Mouse (Mus musculus): ENCODE data around the gene Phtf2. TPM values are rescaled to one million over a fixed set of nuclear protein-coding genes. Genes with fewer than 3 reads are reported as not detected.

Gene Phtf2
- polyA plus RNA-seq, 1 experiment from 2014 or later, result 16.0 TPM

- Histone ChIP-seq H3K9me3 (no peaks in the 10 kb centered on the region), H3K27ac (no peak overlapping the region), H3K4me3 (no peak overlapping the region), H3K27me3 (ENCODE audit: insufficient read depth, poor library complexity, severe bottlenecking) (no peaks in the 10 kb centered on the region), H3K36me3 (peaks cover 66% of the 10 kb centered on the region), H3K4me1 (replicated peaks) (no peaks in the 10 kb centered on the region)
- DNase-seq (ENCODE audit: low spot score), result no peak
- WGBS, result 88% methylated on average over 2 of the region's 2 CpGs
Measured at GRCm38 (mm10) chr5:20904647-20905046, 22.7 kb upstream of the Phtf2 start.

DNA sequence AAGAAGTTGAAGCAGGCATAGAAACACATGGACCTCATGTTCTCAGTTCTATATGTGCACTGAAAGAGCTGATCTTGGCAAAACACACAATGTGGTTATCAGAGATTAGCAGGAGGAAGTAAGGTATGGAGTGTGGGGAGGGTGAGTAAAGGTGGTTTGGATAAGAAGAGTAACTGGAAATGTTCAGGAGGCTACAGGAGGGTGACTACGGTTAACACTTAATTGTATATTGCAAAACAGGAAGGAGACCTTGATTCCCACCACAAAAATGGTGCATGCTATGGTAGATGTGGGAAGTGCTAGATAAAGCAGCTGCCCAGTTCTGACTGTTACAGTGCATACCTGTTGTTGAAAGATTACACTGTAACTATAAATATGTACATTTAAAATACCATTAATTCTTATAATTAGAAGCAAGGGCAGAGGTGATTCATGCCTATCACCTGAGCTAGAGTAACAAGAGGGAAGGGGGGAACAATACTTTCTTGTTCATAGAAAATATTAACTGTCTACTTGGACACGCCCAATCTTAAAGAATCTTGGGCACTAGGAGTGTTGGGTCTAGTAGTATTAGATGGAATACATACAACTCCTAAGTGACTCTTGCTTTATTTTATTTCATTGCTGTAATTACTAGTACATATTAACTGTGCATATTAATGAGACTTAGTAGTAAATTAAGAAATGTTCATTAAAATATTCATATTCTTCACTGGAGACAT lies 15.7 kb upstream of the Phtf2 start:
- Histone ChIP-seq H3K27ac (no peak overlapping the region), H3K36me3 (peaks cover 67% of the 10 kb centered on the region), H3K9me3 (no peaks in the 10 kb centered on the region), H3K4me1 (replicated peaks) (no peaks in the 10 kb centered on the region), H3K4me3 (no peak overlapping the region), H3K27me3 (ENCODE audit: insufficient read depth, poor library complexity, severe bottlenecking) (no peaks in the 10 kb centered on the region)
- DNase-seq (ENCODE audit: low spot score), result no peak
- 92% methylated on average over 2 of the region's 2 CpGs for WGBS

DNA sequence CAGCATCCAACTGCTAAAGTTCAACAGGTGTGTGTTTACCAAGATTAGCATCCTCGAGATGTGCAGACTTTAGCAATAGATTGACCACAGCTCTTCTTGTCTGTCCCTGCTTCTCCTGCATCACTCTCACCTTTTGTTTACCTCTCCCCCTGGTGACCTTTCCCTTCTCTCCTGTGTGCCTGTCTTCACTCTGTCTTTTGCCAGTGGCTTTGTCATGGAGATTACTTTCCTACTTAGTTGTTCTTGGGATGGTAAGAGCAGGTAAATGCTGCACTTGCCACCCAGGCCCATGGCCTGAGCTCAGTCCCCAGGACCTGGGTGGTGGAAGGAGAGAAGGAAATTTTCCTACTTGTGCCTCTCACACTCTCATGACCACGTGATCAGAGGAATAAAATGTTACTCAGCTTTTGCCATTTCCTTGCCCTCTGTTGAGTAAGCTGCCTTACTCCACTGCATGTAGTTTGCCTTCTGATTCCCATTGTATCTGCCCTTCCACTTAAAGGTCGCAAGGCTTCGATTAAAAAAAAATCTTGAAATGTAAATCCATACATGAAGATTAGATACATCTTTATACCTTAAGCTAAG lies 2.2 kb upstream of the Phtf2 start:
- peak overlapping the region; percentile 86 for H3K4me3 ChIP-seq
- H3K36me3 ChIP-seq, result peaks cover 35% of the 10 kb centered on the region
- no peak for DNase-seq (ENCODE audit: low spot score)
- peaks cover 21% of the 10 kb centered on the region for H3K4me1 ChIP-seq (replicated peaks)
- H3K9me3 ChIP-seq, result no peaks in the 10 kb centered on the region
- no peaks in the 10 kb centered on the region for H3K27me3 ChIP-seq (ENCODE audit: insufficient read depth, poor library complexity, severe bottlenecking)
- no peak overlapping the region for H3K27ac ChIP-seq
- 79% methylated on average over 4 of the region's 4 CpGs for WGBS

DNA sequence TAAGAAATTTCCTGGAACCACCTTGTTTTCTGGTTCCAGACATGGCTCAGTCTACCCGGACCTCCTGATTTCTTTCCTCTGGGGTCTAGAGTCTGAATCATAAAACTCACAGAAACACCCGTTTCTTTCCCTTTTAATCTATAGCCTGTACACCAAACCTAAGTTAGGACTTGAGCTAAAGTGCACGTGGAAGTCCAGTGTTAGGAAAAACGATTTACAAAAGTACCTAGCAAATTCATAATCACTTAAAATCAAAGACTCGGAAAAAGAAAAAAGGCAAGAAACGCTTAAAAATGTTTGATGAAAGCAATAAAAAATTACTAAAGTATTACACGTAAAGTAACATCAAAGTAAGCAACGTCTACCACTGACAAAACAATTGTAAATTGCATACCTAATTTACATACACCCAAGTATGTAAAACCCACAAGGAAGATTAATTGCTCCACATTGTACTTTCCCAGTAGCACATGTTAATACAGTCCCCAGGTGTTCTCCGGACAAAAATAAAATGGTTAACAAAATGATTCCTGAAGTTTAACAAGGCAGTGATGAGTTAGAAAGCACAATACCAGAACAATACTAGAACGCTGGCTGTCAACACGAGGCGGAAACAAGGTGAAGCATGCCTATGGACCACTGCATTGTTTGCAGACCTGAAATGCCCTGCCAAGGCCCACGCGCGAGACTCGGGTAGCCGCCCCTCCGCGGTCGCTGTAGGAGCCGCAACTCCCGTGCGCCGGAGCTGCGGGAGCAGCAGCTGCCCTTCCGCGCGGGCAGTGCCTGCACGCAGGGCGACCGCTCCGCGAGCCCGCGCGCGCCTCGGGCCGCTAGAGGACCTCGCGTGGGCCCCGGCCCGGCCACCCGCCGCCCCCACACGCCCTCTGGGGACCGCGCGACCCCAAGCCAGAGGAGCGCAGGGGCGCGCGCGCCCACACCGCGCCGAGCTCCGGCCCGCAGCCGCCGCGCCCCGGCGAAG lies 838 bp downstream of the Phtf2 start:
- Histone ChIP-seq H3K4me1 (replicated peaks) (peaks cover 21% of the 10 kb centered on the region), H3K9me3 (no peaks in the 10 kb centered on the region), H3K27me3 (ENCODE audit: insufficient read depth, poor library complexity, severe bottlenecking) (no peaks in the 10 kb centered on the region), H3K36me3 (peaks cover 12% of the 10 kb centered on the region), H3K4me3 (peak overlapping the region; percentile 86), H3K27ac (peak overlapping the region; percentile 95)
- peak; percentile 54 for DNase-seq (ENCODE audit: low spot score)
- WGBS, result 3% methylated on average over 55 of the region's 64 CpGs

DNA sequence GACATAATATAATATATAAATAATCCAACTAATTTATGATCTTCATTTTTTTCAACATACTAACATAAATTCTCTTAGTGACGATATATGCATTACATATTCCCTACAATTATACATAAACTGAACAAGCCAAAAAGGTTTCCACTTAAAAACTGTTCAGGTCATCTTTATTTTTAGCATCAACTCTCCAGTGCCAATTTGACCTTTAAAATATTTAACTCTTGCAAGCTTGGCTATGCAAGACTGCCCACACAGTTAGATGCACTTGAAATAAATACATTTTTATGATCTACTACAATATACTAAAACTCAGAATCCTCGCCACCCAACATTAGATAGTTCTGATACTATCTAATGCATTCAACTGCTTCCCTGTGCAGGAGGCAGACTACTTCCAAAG lies 1.5 kb downstream of the Phtf2 start:
- H3K4me1 ChIP-seq (replicated peaks), result peaks cover 21% of the 10 kb centered on the region
- no peak for DNase-seq (ENCODE audit: low spot score)
- no peaks in the 10 kb centered on the region for H3K9me3 ChIP-seq
- H3K27me3 ChIP-seq (ENCODE audit: insufficient read depth, poor library complexity, severe bottlenecking), result no peaks in the 10 kb centered on the region
- H3K27ac ChIP-seq, result no peak overlapping the region
- H3K36me3 ChIP-seq, result peaks cover 5% of the 10 kb centered on the region
- peak overlapping the region; percentile 86 for H3K4me3 ChIP-seq
- WGBS, result 81% methylated on average over 2 of the region's 2 CpGs

- peaks cover 6% of the 10 kb centered on the region for H3K4me1 ChIP-seq (replicated peaks)
- H3K9me3 ChIP-seq, result no peaks in the 10 kb centered on the region
- H3K4me3 ChIP-seq, result no peak overlapping the region
- WGBS, result 87% methylated on average over 1 of the region's 1 CpGs
- no peaks in the 10 kb centered on the region for H3K27me3 ChIP-seq (ENCODE audit: insufficient read depth, poor library complexity, severe bottlenecking)
- no peaks in the 10 kb centered on the region for H3K36me3 ChIP-seq
- no peak overlapping the region for H3K27ac ChIP-seq
- no peak for DNase-seq (ENCODE audit: low spot score)
Measured at GRCm38 (mm10) chr5:20876934-20877426, 4.9 kb downstream of the Phtf2 start.

- no peak for DNase-seq (ENCODE audit: low spot score)
Measured at GRCm38 (mm10) chr5:20873146-20873545, 8.8 kb downstream of the Phtf2 start.

GRCm38 (mm10) chr5:20865193-20865755 lies 16.6 kb downstream of the Phtf2 start:
- DNase-seq (ENCODE audit: low spot score), result no peak
- H3K36me3 ChIP-seq, result no peaks in the 10 kb centered on the region
- no peaks in the 10 kb centered on the region for H3K27me3 ChIP-seq (ENCODE audit: insufficient read depth, poor library complexity, severe bottlenecking)
- no peak overlapping the region for H3K27ac ChIP-seq
- no peaks in the 10 kb centered on the region for H3K9me3 ChIP-seq
- 92% methylated on average over 2 of the region's 2 CpGs for WGBS
- no peaks in the 10 kb centered on the region for H3K4me1 ChIP-seq (replicated peaks)
- H3K4me3 ChIP-seq, result no peak overlapping the region

More at GRCm38 (mm10) chr5:20873146-20873545, 8.8 kb downstream of the Phtf2 start:
- Histone ChIP-seq H3K9me3 (0 out of 2 replicates have a peak, but pooled peaks cover 2% of the 10 kb centered on the region), H3K4me1 (replicated peaks) (no peaks in the 10 kb centered on the region), H3K27ac (no peak overlapping the region), H3K27me3 (ENCODE audit: insufficient read depth, poor library complexity, severe bottlenecking) (no peaks in the 10 kb centered on the region), H3K36me3 (no peaks in the 10 kb centered on the region), H3K4me3 (no peak overlapping the region)
- 96% methylated on average over 1 of the region's 1 CpGs for WGBS

DNA sequence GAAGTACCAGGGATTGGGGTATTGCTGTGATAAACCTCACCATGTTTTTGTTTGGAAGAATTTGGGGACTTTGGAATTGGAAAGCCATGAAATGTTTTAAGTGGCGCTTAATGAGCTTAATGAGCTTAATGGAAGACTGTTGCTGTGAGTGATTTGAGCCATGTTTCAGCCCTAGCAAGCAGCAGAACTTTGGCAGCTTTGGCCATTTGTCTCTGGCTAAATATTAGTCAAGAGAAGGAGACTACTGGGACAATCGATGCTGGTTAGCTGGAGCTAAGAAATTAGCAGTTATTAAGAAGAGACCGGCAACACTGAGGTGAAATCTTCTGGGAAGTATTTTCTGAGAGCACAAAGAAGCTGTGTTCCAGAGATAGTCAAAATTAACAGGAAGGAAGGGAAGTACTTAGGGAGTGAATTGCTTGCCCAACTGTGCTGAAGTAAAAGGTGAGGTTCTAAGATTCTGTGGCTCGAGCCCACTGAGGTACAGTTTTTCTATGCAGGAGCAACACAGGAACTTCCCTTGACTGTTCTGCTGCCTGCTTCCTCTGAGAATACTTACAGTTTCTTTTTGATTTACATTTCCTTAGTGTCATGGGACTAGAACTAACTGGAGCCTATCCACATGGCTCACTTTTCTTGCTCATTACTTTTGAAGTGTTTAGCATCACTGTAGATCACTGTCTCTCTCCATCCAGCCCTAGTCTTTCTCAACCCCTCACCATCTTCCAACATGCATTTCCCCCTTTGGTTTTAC lies 17.5 kb downstream of the Phtf2 start:
- WGBS, result 89% methylated on average over 4 of the region's 4 CpGs
- Histone ChIP-seq H3K27me3 (ENCODE audit: insufficient read depth, poor library complexity, severe bottlenecking) (no peaks in the 10 kb centered on the region), H3K9me3 (no peaks in the 10 kb centered on the region), H3K36me3 (peaks cover under 1% of the 10 kb centered on the region), H3K27ac (no peak overlapping the region), H3K4me1 (replicated peaks) (no peaks in the 10 kb centered on the region), H3K4me3 (no peak overlapping the region)
- DNase-seq (ENCODE audit: low spot score), result no peak

DNA sequence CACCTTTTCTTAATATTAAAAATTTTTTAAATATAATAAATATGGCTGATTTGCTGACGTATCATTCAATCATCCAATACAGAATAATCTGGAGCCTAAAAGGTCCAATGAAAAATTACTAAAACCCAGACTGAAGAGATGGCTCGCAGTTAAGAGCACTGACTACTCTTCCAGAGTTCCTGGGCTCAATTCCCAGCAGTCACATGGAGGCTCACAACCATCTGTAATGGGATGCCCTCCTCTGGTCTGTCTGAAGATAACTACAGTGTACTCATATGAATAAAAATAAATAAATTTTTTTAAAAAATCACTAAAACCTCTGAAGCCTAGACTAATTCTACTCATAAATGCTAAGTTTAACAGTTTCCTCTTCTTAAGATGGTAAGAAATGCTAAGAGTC lies 20.0 kb downstream of the Phtf2 start:
- H3K4me3 ChIP-seq, result no peak overlapping the region
- H3K36me3 ChIP-seq, result peaks cover 9% of the 10 kb centered on the region
- WGBS, result 94% methylated on average over 2 of the region's 2 CpGs
- H3K9me3 ChIP-seq, result no peaks in the 10 kb centered on the region
- no peaks in the 10 kb centered on the region for H3K27me3 ChIP-seq (ENCODE audit: insufficient read depth, poor library complexity, severe bottlenecking)
- no peak overlapping the region for H3K27ac ChIP-seq
- no peaks in the 10 kb centered on the region for H3K4me1 ChIP-seq (replicated peaks)
- no peak for DNase-seq (ENCODE audit: low spot score)

DNA sequence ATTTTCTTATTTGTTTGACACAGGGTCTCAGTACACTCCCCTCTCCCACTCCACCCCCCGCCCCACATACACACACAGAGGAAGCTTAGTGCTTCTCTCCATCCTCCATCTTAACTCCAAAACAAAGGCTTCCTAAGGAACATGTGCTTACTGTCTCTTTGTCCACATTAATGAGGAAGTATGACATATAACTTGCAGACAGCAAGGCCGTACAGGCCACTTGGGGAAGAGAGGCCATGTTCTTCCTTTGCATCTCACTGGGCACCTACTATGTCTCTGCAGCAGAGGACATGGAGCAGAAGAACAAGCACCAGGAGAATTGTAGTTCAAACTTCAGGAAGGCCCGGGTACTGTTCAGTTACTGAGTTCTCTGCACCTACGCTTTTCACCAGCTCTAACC lies 21.4 kb downstream of the Phtf2 start:
- Histone ChIP-seq H3K27me3 (ENCODE audit: insufficient read depth, poor library complexity, severe bottlenecking) (no peaks in the 10 kb centered on the region), H3K4me1 (replicated peaks) (no peaks in the 10 kb centered on the region), H3K36me3 (peaks cover 9% of the 10 kb centered on the region), H3K9me3 (no peaks in the 10 kb centered on the region), H3K4me3 (no peak overlapping the region), H3K27ac (no peak overlapping the region)
- 94% methylated on average over 4 of the region's 4 CpGs for WGBS
- DNase-seq (ENCODE audit: low spot score), result no peak

GRCm38 (mm10) chr5:20858404-20858803 lies 23.5 kb downstream of the Phtf2 start:
- DNase-seq (ENCODE audit: low spot score), result no peak
- Histone ChIP-seq H3K27me3 (ENCODE audit: insufficient read depth, poor library complexity, severe bottlenecking) (no peaks in the 10 kb centered on the region), H3K4me3 (no peak overlapping the region), H3K9me3 (no peaks in the 10 kb centered on the region), H3K4me1 (replicated peaks) (no peaks in the 10 kb centered on the region), H3K36me3 (peaks cover 9% of the 10 kb centered on the region), H3K27ac (no peak overlapping the region)
- 92% methylated on average over 2 of the region's 2 CpGs for WGBS

Data from hindbrain, embryonic 10.5 days (tissue).